Mouse (Mus musculus) heart, adult 11 months (tissue): ENCODE measurements at regions not wholly inside any gene's neighbourhood (a gene's known extent, or its start where the extent isn't known, plus 50 kb on each side); places are given as distances from the start of the nearest gene placed in this dataset.

Source experiments
- DNase-seq: peaks from one replicate; pipeline ENCODE4 v3.0.0; 2022

GRCm38 (mm10) chr7:79543231-79544071 is 74.0 kb downstream of the Rhcg start:
- no peak for DNase-seq

GRCm38 (mm10) chr7:79542379-79543015 is 75.0 kb downstream of the Rhcg start:
- no peak for DNase-seq

- no peak for DNase-seq
These were observed 74.1 kb upstream of the Polg start for GRCm38 (mm10) chr7:79540246-79540645.

- DNase-seq = no peak
These were observed 73.3 kb upstream of the Polg start for GRCm38 (mm10) chr7:79539426-79539825.

- DNase-seq = no peak
These were observed 70.0 kb upstream of the Polg start for GRCm38 (mm10) chr7:79536157-79536641.

GRCm38 (mm10) chr7:79535251-79536111 is 69.3 kb upstream of the Polg start:
- peak; percentile 93 for DNase-seq

GRCm38 (mm10) chr7:79534819-79535218 is 68.7 kb upstream of the Polg start:
- DNase-seq = no peak

GRCm38 (mm10) chr7:79534381-79534780 is 68.2 kb upstream of the Polg start:
- DNase-seq = no peak

GRCm38 (mm10) chr7:79532626-79533140 is 66.5 kb upstream of the Polg start:
- DNase-seq = no peak

GRCm38 (mm10) chr7:79531551-79532356 is 65.6 kb upstream of the Polg start:
- no peak for DNase-seq

- no peak for DNase-seq
These were observed 65.0 kb upstream of the Polg start for GRCm38 (mm10) chr7:79531142-79531541.

GRCm38 (mm10) chr7:79529480-79529879 is 63.3 kb upstream of the Polg start:
- no peak for DNase-seq

GRCm38 (mm10) chr7:79527984-79528383 is 61.8 kb upstream of the Polg start:
- no peak for DNase-seq

GRCm38 (mm10) chr7:79525690-79526630 is 59.8 kb upstream of the Polg start:
- no peak for DNase-seq

- DNase-seq = no peak
These were observed 58.8 kb upstream of the Polg start for GRCm38 (mm10) chr7:79524921-79525320.

- DNase-seq = no peak
These were observed 57.5 kb upstream of the Polg start for GRCm38 (mm10) chr7:79523696-79524095.

GRCm38 (mm10) chr7:79522046-79522445 is 55.9 kb upstream of the Polg start:
- DNase-seq = no peak

GRCm38 (mm10) chr7:79521259-79521658 is 55.1 kb upstream of the Polg start:
- DNase-seq = no peak

- peak; percentile 93 for DNase-seq
These were observed 54.1 kb upstream of the Polg start for GRCm38 (mm10) chr7:79520222-79520710.

- DNase-seq = no peak
These were observed 52.8 kb upstream of the Polg start for GRCm38 (mm10) chr7:79518928-79519327.
